Mouse (Mus musculus): ENCODE results near the gene Atp4b. TPM values are rescaled to one million over a fixed set of nuclear protein-coding genes. Genes with fewer than 3 reads are reported as not detected.

The Atp4b gene
- polyA plus RNA-seq, 1 experiment from 2014 or later: not detected

DNA sequence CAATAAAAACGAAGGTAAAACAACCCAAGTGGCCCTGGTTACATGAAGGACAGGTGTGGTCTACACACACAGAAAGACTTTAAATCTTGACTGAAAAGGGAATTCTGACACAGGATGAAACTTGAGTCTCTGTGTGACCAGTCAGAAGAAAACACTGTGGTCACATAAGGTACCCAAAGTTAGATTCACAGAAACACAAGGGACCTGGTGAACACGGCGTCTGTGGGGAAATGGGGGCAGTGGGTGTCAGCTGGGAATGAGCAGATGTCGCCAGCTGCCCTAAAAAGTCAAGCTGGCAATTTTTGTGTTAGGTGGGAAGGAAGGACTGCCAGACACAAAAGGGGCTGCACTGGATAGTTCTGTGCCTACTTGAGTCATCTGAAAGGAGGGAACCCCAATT, 13.6 kb downstream of the Atp4b start:
- peaks cover 4% of the 10 kb centered on the region for H3K4me1 ChIP-seq (replicated peaks)
- H3K27ac ChIP-seq (ENCODE audit: poor library complexity, severe bottlenecking): no peak overlapping the region
- no peak overlapping the region for H3K4me3 ChIP-seq
- H3K4me2 ChIP-seq: no peak overlapping the region
- no peaks in the 10 kb centered on the region for H3K27me3 ChIP-seq (replicated peaks)
- H3K9me3 ChIP-seq (replicated peaks): no peaks in the 10 kb centered on the region
- 91% methylated on average over 4 of the region's 4 CpGs for WGBS
- no peak for ATAC-seq (ENCODE audit: insufficient number of reproducible peaks, low FRiP score)
- no peak overlapping the region for H3K9ac ChIP-seq
- peaks cover 22% of the 10 kb centered on the region for H3K36me3 ChIP-seq

DNA sequence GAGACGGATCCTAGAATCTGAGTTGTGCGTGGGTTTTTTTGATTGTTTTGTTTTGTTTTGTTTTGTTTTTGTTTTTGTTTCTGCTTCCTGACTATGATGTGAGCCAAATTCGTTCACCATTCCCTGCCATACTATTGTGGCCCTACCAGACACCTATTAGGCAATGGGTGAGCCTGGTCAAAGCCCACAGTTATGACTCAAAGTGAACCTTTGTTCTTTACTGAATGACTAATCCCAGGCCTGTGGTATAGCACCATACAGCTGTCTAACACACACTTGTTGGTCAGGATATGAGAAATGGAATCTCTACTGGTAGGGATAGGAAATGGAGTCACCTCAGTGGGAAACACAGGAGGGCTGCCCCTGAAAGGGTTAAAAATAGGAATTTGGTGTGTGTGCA, 14.1 kb downstream of the Atp4b start:
- H3K4me1 ChIP-seq (replicated peaks): peaks cover 4% of the 10 kb centered on the region
- H3K27ac ChIP-seq (ENCODE audit: poor library complexity, severe bottlenecking): no peak overlapping the region
- no peaks in the 10 kb centered on the region for H3K27me3 ChIP-seq (replicated peaks)
- H3K9ac ChIP-seq: no peak overlapping the region
- H3K4me2 ChIP-seq: no peak overlapping the region
- H3K4me3 ChIP-seq: no peak overlapping the region
- ATAC-seq (ENCODE audit: insufficient number of reproducible peaks, low FRiP score): no peak
- peaks cover 24% of the 10 kb centered on the region for H3K36me3 ChIP-seq
- 86% methylated on average over 3 of the region's 3 CpGs for WGBS
- no peaks in the 10 kb centered on the region for H3K9me3 ChIP-seq (replicated peaks)

DNA sequence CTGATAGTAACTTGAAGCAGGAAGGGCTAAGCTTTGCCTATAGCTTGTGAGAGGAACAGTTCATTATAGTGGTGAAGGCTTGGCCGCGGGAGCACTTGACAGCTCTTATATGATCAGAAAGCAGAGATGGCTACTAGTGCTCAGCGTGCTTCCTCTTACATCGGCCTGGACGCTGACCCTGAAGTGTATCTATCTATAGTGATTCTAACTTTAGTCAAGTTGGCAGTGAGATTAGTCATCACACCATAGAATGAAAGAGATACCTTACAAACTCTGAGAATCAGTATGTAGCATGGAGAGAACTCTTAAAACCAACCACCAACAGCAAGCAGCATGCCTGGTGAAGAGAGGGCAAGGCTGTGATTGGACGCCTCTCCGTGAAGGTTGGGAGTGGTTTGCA, 15.0 kb downstream of the Atp4b start:
- Histone ChIP-seq H3K4me2 (no peak overlapping the region), H3K9me3 (replicated peaks) (no peaks in the 10 kb centered on the region), H3K9ac (no peak overlapping the region), H3K27ac (ENCODE audit: poor library complexity, severe bottlenecking) (no peak overlapping the region), H3K27me3 (replicated peaks) (no peaks in the 10 kb centered on the region), H3K36me3 (peaks cover 32% of the 10 kb centered on the region), H3K4me1 (replicated peaks) (peaks cover 4% of the 10 kb centered on the region), H3K4me3 (no peak overlapping the region)
- WGBS: 69% methylated on average over 7 of the region's 7 CpGs
- no peak for ATAC-seq (ENCODE audit: insufficient number of reproducible peaks, low FRiP score)

DNA sequence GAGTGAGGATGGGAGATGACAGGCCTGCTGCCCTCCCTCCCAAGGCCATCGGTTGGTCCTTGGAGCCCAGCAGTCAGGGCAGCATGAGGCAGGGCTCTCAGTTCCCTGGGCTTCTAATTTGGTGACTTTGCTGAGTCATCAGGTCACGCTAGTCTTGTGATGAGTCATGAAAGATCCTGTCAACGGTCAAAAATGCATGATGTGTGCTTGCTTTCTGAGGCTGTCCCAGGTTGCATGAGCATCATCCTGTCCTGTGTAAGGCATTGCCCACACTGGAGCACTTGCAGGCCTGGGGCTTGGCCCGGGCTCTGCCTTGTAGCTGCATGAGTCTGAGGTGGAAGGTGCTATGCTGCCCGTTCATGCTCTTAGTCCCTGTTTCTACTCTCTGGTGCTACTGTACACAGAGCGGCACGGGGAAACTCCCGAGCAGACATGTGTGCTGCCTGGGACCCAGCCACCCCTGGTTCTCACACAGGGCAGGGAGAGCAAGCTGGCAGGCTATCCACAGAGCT, 23.4 kb downstream of the Atp4b start:
- Histone ChIP-seq H3K9ac (no peak overlapping the region), H3K4me2 (no peak overlapping the region), H3K27me3 (replicated peaks) (no peaks in the 10 kb centered on the region), H3K27ac (ENCODE audit: poor library complexity, severe bottlenecking) (no peak overlapping the region), H3K36me3 (peaks cover 93% of the 10 kb centered on the region), H3K4me3 (no peak overlapping the region), H3K4me1 (replicated peaks) (no peaks in the 10 kb centered on the region), H3K9me3 (replicated peaks) (no peaks in the 10 kb centered on the region)
- ATAC-seq (ENCODE audit: insufficient number of reproducible peaks, low FRiP score): peak; percentile 72
- WGBS: 81% methylated on average over 8 of the region's 8 CpGs

DNA sequence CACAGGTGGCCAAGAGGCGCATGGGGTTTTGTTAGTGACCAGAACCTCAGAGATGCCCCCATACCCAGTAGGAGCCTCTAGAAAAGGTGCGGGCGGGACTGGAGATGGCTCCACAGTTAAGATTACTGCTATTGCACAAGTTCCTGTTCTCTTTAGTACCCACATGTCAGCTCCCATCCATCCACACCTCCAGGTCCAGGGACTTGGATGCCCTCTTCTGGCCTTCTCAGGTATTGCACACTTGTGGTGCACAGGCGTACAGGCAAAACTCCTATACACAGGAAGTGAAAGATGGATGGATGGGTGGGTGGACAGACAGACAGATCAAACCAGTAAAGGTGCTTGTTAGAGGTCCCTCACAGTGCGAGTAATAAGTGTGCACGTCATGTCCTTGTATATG, 34.8 kb downstream of the Atp4b start:
- H3K4me3 ChIP-seq: no peak overlapping the region
- WGBS: 92% methylated on average over 6 of the region's 6 CpGs
- ATAC-seq (ENCODE audit: insufficient number of reproducible peaks, low FRiP score): no peak
- no peak overlapping the region for H3K27ac ChIP-seq (ENCODE audit: poor library complexity, severe bottlenecking)
- H3K36me3 ChIP-seq: peaks cover 92% of the 10 kb centered on the region
- no peaks in the 10 kb centered on the region for H3K27me3 ChIP-seq (replicated peaks)
- no peaks in the 10 kb centered on the region; the same call in 1 of the 2 replicates for H3K9me3 ChIP-seq (replicated peaks)
- H3K4me1 ChIP-seq (replicated peaks): no peaks in the 10 kb centered on the region
- no peak overlapping the region for H3K9ac ChIP-seq
- H3K4me2 ChIP-seq: no peak overlapping the region

DNA sequence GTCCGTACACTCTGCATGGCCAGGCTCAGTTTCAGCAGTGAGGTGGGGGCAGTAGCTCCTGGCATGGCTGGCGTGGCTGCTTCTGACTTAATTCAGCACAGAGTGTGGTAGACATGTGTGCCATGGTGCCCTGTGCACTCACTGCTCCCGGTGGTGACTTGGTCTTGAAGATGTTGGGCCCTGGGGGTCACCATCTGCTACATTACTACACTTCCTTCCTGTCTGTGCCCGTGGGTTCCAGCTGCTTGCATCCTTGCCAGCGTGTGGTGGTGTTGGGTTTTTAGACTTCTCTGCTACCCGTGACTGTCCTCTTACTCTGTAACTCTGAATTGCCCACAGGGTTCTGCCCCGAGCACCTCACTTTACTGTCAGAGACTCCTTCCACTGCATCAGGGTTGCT, 36.4 kb downstream of the Atp4b start:
- Histone ChIP-seq H3K27ac (ENCODE audit: poor library complexity, severe bottlenecking) (no peak overlapping the region), H3K4me1 (replicated peaks) (0 out of 2 replicates have a peak, but pooled peaks cover 2% of the 10 kb centered on the region), H3K9me3 (replicated peaks) (no peaks in the 10 kb centered on the region; the same call in 1 of the 2 replicates), H3K9ac (no peak overlapping the region), H3K36me3 (peaks cover 94% of the 10 kb centered on the region), H3K27me3 (replicated peaks) (no peaks in the 10 kb centered on the region), H3K4me2 (no peak overlapping the region), H3K4me3 (no peak overlapping the region)
- WGBS: 91% methylated on average over 7 of the region's 7 CpGs
- no peak for ATAC-seq (ENCODE audit: insufficient number of reproducible peaks, low FRiP score)

DNA sequence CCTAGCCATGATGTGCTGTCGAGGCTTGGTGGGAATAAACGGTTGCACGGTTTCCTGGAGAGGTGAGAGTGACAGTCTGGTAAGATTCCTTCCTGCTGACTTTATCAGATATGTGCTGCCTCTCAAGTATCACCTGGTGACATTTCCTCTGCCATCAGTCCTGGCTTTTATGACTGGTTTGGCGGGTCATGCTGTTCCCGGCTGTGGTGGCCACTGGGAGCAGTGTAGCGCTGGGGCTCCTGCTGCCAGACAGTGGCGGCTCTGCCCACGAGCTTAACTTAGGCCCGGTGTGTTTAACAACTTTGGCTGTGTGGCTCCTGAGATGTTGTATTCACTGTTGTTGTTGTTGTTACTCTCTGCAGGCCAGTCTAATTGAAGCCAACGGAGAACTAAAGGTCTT, 39.9 kb downstream of the Atp4b start:
- WGBS: 71% methylated on average over 10 of the region's 10 CpGs
- Histone ChIP-seq H3K9ac (no peak overlapping the region), H3K9me3 (replicated peaks) (no peaks in the 10 kb centered on the region; the same call in 1 of the 2 replicates), H3K27me3 (replicated peaks) (no peaks in the 10 kb centered on the region), H3K27ac (ENCODE audit: poor library complexity, severe bottlenecking) (no peak overlapping the region), H3K4me3 (no peak overlapping the region), H3K4me2 (no peak overlapping the region), H3K4me1 (replicated peaks) (peaks cover 30% of the 10 kb centered on the region), H3K36me3 (peaks cover 97% of the 10 kb centered on the region)
- no peak for ATAC-seq (ENCODE audit: insufficient number of reproducible peaks, low FRiP score)

DNA sequence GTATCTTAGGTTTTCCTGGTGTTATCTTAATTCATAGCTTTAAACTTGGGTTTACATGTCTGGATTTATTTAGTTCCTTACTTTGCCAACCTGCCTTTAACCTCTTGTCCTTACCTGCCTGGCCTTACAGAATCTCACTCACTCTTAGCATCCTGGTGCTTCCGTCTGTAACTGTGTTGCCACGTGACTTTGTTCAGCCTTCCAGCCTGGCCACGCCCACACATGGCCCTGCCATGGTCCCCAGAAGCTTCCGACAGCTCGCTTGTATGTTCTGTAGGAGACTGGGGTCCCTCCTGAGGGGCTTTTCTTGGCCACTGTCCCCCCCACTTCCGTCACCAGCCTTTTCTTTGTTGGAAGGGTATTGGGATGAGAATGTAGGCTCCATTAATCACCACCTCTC, 40.4 kb downstream of the Atp4b start:
- Histone ChIP-seq H3K27ac (ENCODE audit: poor library complexity, severe bottlenecking) (no peak overlapping the region), H3K4me3 (no peak overlapping the region), H3K4me1 (replicated peaks) (peaks cover 34% of the 10 kb centered on the region), H3K4me2 (no peak overlapping the region), H3K36me3 (peaks cover 97% of the 10 kb centered on the region), H3K27me3 (replicated peaks) (no peaks in the 10 kb centered on the region), H3K9ac (no peak overlapping the region), H3K9me3 (replicated peaks) (no peaks in the 10 kb centered on the region; the same call in 1 of the 2 replicates)
- 82% methylated on average over 6 of the region's 6 CpGs for WGBS
- ATAC-seq (ENCODE audit: insufficient number of reproducible peaks, low FRiP score): no peak

DNA sequence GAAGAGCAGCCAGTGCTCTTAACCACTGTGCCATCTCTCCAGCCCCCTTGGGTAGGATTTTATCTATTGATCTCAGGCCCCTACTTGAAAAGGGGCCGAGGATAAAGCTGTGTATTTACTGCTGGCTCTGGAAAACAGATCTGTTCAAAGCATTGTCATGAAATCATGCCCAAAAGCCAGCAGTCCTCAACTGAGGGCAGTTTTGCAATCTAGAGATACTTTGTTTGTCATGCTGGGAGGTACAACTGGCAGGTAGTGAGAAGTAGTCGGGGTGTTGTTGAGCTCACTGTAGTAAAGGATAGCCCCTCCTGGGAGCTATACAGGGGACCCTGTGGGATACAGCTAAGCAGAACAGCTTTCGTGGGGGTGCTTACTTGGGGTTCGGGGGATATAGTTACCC, 42.7 kb downstream of the Atp4b start:
- no peak overlapping the region for H3K4me3 ChIP-seq
- no peaks in the 10 kb centered on the region for H3K27me3 ChIP-seq (replicated peaks)
- WGBS: 77% methylated on average over 4 of the region's 4 CpGs
- no peak overlapping the region for H3K9ac ChIP-seq
- H3K4me1 ChIP-seq (replicated peaks): peaks cover 57% of the 10 kb centered on the region
- no peak overlapping the region for H3K27ac ChIP-seq (ENCODE audit: poor library complexity, severe bottlenecking)
- no peak for ATAC-seq (ENCODE audit: insufficient number of reproducible peaks, low FRiP score)
- peaks cover 97% of the 10 kb centered on the region for H3K36me3 ChIP-seq
- no peaks in the 10 kb centered on the region for H3K9me3 ChIP-seq (replicated peaks)
- no peak overlapping the region for H3K4me2 ChIP-seq

DNA sequence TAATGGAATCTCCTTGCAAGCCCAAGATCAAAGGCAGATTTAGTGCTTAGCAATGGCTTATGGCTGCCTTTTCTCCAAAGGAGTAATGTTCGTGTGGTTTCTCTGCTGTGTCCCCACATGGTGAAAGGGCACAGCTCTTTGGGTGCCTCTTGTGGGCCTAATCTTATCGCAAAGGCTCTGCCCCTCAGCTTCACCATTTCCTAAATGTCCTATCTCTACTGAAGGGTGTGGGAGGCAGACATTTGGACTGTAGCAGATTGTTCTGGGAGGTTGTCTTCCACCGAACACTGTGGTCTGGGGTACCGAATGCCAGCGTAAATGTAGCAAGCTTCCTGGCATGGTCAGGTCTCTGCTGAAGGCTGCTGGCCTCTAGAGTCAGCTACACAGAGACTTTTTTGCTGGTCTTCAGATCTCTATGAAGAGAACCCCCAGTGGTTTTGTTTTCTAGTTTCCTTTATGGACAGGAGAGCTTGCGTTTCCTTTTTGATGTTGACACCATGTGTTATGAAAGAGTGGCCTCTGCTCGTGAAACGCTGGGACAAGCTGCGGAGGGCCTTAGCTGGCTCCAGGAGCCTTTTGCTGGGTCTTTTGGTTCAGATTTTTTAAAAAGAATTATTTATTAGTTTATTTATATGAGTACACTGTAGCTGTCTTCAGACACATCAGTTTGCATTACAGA, 43.3 kb downstream of the Atp4b start:
- WGBS: 65% methylated on average over 9 of the region's 9 CpGs
- Histone ChIP-seq H3K27me3 (replicated peaks) (no peaks in the 10 kb centered on the region), H3K9me3 (replicated peaks) (no peaks in the 10 kb centered on the region), H3K4me2 (no peak overlapping the region), H3K4me3 (no peak overlapping the region), H3K36me3 (peaks cover 97% of the 10 kb centered on the region), H3K27ac (ENCODE audit: poor library complexity, severe bottlenecking) (peak overlapping the region; percentile 37), H3K4me1 (replicated peaks) (peaks cover 57% of the 10 kb centered on the region), H3K9ac (peak overlapping the region; percentile 29; the same call in 1 of the 2 replicates)
- ATAC-seq (ENCODE audit: insufficient number of reproducible peaks, low FRiP score): no peak

DNA sequence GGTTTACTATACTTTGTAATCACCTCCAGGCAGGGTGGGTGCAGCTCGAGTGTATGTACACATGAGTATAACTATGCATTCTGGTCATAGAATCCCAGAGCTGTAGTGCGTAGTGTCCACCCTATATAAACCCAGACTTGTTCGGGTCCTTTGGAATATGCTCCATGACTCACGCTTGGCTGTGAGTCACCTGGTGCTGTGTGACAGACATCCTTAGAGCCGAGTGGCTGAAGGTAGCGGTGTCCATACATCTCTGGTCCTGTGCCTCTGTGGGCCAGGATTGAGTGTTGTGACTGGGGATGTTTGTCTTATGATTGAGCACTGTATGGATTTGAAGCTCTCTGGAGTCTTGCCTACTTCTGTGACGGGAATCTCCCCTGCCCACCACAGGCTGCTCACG, 44.0 kb downstream of the Atp4b start:
- Histone ChIP-seq H3K36me3 (peaks cover 97% of the 10 kb centered on the region), H3K4me3 (no peak overlapping the region), H3K9me3 (replicated peaks) (no peaks in the 10 kb centered on the region), H3K27me3 (replicated peaks) (no peaks in the 10 kb centered on the region), H3K4me2 (no peak overlapping the region), H3K4me1 (replicated peaks) (peaks cover 57% of the 10 kb centered on the region), H3K9ac (no peak overlapping the region), H3K27ac (ENCODE audit: poor library complexity, severe bottlenecking) (peak overlapping the region; percentile 37)
- no peak for ATAC-seq (ENCODE audit: insufficient number of reproducible peaks, low FRiP score)
- WGBS: 77% methylated on average over 8 of the region's 8 CpGs

DNA sequence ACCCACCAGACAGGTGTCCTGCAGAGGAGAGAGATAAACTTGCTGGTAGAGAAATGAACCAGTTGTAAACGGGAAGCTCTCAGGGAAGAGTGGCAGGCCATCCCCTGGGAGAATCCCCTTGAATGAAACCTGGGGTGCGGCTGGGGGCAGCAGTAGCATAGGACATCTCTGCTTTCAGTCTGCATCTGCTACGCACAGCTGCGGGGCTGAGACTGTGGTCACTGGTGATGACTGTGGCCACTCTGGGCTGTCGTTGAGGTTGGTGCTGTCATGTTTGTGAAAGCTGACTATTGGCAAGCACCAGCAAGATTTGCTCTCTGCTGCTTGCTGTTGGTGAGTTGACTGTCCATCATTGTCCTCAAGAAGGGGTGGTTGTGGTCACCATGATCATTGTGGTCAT, 45.0 kb downstream of the Atp4b start:
- H3K36me3 ChIP-seq: peaks cover 97% of the 10 kb centered on the region
- no peak overlapping the region for H3K27ac ChIP-seq (ENCODE audit: poor library complexity, severe bottlenecking)
- no peaks in the 10 kb centered on the region for H3K9me3 ChIP-seq (replicated peaks)
- no peak overlapping the region for H3K9ac ChIP-seq
- H3K4me3 ChIP-seq: no peak overlapping the region
- 82% methylated on average over 5 of the region's 5 CpGs for WGBS
- ATAC-seq (ENCODE audit: insufficient number of reproducible peaks, low FRiP score): no peak
- H3K27me3 ChIP-seq (replicated peaks): no peaks in the 10 kb centered on the region
- H3K4me1 ChIP-seq (replicated peaks): peaks cover 63% of the 10 kb centered on the region
- no peak overlapping the region for H3K4me2 ChIP-seq

All from heart, embryonic 12.5 days (tissue).